Mouse (Mus musculus) MEL-GATA-1-ER (cell line): ENCODE results near the gene Gtpbp3.

Source experiments
- DNase-seq: peaks from one replicate; pipeline ENCODE4 v3.0.0-alpha.2; 2012; ENCODE audit warnings: low read depth; ENCODE audit errors: extremely low read depth

Gene Gtpbp3

DNA sequence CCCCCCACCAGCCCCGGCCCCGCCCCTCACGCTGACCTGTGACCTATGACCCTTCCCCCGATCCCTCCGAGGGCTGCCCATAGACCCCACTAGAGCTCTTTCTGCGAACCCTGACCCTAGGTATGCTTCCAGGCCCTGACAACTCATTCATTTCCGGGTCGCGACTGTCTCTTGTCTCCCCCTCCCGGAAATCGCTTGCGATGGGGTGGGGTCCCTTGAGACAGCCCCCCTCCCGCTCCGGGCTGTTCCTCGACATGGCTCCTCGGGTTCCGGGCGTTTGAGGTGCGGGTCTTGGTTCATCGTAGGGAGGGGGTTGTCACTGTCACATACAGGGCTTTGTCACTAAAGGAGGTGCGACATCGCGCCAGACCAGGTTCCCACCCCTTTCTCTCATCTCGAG, 18.5 kb upstream of the Gtpbp3 start:
- DNase-seq, result no peak

GRCm38 (mm10) chr8:71470146-71470912, 17.6 kb upstream of the Gtpbp3 start:
- no peak for DNase-seq

GRCm38 (mm10) chr8:71470913-71471255, 17.0 kb upstream of the Gtpbp3 start:
- no peak for DNase-seq

DNA sequence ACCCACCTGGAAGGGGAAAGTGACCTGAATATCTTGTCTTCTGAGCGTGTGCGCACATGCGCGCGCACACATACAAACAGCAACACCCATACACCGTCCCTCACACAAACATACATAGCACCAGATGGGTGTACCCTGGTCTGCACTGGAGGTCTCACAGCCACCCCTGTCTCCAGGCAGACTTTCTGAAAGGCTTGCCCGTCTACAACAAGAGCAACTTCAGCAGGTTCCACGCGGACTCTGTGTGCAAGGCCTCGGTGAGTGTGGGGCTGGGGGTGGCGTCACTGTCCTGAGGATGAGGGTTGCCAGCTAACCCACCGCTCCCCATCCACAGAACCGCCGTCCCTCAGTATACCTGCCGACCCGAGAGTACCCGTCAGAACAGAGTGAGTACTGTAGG, 16.0 kb upstream of the Gtpbp3 start:
- no peak for DNase-seq

- DNase-seq, result no peak
Observed at GRCm38 (mm10) chr8:71472601-71473386, 15.1 kb upstream of the Gtpbp3 start.

GRCm38 (mm10) chr8:71474344-71474743, 13.6 kb upstream of the Gtpbp3 start:
- DNase-seq, result no peak

DNA sequence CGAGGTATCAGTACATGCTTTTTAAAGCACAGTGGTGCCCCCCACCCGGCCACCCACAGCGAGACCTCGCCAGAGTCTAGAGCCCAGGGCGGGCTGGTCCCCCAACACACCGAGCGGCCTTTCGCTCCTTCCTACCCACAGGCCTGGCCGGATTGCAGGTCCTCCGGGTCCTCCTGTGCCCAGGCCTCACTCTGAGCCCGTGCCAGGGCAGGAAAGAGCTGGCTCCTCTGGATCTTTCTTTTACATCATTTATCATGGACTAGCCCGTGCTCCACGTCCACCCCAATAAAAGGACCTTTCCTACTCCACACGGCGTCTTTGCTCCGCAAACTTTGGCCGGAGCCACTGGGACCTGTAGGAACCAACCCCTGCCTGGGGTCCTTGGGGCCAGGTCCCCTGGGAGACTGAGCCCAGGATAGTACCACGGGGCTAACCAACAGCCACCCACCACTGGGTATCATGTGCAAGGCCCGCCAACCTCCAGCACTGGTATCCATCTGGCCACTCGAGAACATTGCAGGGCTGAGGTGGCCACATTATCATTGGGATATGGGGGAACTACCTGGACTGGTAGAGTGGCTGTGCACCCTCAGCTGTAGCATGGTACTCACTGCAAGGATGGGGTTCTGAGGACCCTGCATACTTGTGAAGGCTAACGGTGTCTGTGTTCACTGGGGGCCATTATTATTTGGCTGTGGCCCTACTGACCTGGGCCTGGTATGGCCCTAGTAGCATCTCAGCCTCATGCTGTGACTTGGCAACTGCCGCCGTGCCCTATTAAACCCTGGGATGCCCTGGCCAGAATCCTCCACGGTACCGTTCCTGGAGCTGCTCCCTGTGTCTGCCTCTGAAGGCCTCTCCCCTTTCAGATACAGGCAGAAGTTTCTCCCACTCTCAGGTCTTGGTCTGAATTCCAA, 12.9 kb upstream of the Gtpbp3 start:
- DNase-seq, result no peak

GRCm38 (mm10) chr8:71475702-71476075, 12.2 kb upstream of the Gtpbp3 start:
- no peak for DNase-seq

DNA sequence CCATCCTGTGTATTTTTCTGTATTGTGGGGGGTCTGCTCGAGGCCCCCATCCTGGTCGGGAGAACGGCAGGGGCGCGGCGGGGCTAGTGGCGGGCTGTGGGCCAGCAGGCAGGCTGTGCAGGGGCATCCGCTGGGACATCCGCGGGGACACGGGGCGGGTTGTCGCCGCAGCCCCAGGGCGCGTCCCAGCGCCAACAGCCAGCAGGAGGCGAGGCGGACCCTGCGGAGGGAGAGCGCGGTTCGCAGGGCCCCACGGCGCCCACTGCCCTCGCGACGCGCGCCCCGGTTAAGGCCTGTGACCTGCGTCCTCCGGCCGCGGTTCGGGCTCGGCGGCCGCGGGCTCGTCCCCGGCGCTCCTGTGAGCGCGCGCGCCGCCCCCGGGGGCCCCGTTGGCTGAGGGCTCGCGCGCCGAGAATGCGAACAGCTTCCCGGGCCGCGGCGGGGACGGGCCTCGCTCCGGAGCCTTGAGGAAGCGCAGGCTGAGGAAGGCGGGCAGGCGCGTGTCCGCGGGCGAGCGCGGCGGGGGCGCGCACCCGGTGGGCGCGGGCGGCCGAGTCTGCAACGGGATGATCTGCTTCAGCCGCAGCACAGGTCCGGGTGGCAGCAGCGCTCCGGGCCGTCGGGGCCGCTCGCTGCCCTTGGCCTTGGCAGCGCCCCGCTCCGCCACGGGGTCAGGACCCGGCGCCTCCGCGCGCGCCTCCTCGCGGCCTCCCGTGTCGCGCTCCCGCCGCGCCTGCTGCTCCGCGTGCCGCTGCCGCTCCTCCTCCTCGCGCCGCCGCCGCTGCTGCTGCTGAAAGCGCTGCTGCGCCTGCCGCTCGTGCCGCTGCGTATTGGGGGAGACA, 11.6 kb upstream of the Gtpbp3 start:
- DNase-seq, result no peak

DNA sequence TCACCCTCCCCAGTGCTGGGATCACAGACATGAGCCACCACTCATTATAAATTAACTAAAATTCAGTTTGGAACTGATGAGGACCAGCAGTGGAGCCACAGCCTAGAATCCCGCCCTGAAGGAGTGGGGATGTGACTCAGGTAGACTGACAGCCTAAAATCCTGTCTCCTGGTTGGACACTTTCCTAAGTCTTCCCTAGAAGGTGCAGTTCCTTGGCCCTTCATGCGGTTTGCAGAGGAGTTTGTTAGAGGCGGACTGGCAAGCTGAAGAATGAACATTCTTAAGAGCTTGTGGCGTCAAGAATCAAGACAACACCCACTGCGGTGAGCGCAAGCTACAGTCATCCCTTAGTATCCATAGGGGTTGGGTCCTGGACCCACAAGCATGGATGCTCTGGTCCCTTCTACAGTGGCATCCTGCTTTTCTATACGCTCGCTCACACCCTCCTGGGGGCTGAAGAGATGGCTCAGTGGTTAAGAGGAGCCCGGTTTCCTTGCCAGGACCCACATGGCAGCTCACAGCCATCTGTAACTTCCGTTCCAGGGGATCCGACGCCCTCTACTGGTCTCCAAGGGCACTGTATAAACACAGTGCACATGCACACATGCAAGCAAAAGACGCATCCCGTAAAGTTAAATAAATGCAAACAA, 10.6 kb upstream of the Gtpbp3 start:
- DNase-seq, result peak; percentile 70

DNA sequence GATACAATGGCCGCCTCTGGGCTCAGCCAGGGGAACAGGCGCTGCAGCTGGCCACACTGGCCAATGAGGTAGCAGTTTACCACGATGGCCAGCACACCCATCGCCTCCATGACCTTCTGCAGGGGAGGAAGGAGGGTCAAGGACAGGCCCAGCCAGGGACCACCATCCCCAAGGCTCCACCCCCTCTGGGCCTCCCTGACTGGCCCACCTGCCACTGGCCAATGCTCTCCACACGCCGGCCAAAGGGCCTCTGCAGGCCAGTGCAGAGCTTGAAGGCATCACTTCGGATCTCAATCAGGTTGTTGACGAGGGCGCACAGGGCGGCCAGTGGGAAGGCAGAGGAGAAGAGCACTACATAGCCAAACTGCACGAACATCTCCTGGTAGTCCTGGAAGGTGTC, 9.0 kb upstream of the Gtpbp3 start:
- DNase-seq, result no peak

DNA sequence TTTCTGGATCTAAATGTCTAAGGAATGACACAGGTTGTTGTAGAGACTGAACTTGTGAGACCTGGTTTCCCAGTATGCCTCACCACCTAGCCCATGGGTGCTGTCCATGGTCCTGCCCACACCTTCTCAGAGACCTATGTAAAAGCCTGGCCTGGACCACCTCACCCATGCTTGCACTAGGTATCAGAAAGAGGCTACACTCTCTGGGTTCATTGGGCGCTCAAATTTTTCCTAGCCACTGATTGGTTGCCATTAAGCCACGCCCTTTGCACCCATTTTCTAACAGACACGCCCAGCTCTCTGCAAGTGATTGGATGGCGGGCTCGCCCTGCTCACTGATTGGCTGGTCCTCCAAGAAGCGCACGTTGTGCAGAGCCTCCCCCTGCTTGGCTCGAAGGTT, 4.0 kb upstream of the Gtpbp3 start:
- DNase-seq, result peak; percentile 85

DNA sequence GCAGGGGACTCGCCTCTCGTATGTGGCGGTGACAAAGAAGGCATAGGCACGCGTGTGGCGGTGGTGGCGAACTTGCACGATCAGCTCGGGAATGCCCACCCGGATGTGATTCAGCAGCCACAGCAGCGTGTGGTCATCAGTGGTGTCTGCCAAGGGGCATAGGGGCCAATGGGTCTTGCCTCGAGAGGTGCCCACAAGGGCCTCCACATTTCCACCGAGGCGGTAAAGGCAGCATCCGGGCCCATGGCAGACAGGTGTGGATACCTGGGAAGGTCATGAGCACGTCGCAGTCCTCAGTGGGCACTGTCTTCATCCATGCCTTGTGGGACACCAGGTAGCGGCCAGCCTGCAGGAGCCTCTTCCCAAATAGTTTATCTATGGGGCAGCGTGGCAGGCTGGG, 3.2 kb upstream of the Gtpbp3 start:
- no peak for DNase-seq

- DNase-seq, result peak; percentile 80
Observed at GRCm38 (mm10) chr8:71485142-71486135, 2.5 kb upstream of the Gtpbp3 start, which contains the start of gene Ano8. Gene Ano8 (minus strand): TSS chr8:71485963.

DNA sequence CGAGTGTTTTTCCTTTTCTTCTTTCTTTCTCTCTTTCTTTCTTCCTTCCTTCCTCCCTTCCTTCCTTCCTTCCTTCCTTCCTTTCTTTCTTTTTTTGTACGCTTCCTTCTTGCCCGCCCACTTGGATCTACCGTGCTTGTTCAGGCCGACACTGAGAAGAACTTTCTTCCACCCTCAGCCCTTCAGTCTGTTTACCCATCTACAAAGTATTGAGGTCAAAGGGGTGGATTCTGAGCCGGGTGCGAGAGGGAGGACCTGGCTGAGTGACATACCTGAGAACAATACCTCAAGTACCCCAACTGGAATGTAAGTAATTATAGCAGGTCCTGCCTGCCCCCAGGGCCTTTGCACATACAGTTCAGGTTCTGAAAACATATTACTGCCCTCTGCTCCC, 1.8 kb upstream of the Gtpbp3 start:
- no peak for DNase-seq

DNA sequence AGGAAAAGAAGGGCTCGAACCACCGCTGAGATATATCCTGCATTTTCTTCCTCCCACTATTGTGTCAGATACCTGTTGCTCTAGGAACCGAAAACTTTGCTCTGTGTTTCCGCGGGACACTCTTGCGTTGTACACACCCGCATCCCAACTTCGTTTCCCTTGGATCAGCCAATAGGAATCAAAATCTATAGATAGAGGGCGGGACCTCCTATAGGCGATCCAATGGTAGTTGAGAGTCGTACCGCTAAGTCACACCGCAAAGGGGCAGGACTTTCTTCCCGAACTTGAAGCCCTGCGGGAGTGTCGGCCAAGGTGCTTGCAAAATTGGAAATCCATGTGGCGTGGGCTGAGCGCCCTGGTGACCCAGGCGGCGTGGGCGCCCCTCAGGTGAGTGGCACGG, 551 bp downstream of the Gtpbp3 start:
- DNase-seq, result peak; percentile 96

DNA sequence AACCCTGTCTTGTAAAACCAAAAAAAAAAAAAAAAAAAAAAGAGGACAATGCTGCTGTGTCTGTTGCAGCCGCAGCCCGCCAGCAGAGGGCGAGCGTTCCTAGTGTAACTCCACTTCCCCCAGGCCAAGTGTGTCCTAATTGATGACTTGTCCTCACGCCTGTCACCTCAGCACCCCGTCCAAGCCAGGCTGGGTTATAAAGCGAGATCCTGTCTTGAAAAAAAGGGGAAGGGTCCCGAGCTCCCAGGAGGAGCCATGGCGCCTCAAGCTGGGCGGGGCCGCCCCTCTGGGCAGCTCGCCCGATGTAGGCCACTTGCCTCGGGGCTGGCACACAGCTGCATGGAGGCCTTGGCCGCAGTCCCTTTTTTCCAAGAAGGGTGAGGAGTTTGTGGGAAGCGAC, 7.1 kb downstream of the Gtpbp3 start:
- DNase-seq, result no peak

- no peak for DNase-seq
Observed at GRCm38 (mm10) chr8:71495811-71496210, 7.9 kb downstream of the Gtpbp3 start.

- DNase-seq, result no peak
Observed at GRCm38 (mm10) chr8:71496481-71496880, 8.6 kb downstream of the Gtpbp3 start.
